Mouse (Mus musculus) G1E-ER4 (cell line): Measurements from ENCODE around the gene Lsm11. TPM values are rescaled to one million over a fixed set of nuclear protein-coding genes. Genes with fewer than 3 reads are reported as not detected.

Source experiments
- GATA1 ChIP-seq: IDR thresholded peaks from one replicate; pipeline ENCODE4 v1.8.0; 2012; ENCODE audit warnings: low read length, inconsistent platforms
- polyA plus RNA-seq: library from polyadenylated mRNA; stranded (reverse); fragments of >175 nt; gene quantifications from 2 replicates; pipeline ENCODE4 v1.2.3, GENCODE M21; 2012

Gene Lsm11
- polyA plus RNA-seq, result 39.2 and 45.9 TPM in 2 replicates

DNA sequence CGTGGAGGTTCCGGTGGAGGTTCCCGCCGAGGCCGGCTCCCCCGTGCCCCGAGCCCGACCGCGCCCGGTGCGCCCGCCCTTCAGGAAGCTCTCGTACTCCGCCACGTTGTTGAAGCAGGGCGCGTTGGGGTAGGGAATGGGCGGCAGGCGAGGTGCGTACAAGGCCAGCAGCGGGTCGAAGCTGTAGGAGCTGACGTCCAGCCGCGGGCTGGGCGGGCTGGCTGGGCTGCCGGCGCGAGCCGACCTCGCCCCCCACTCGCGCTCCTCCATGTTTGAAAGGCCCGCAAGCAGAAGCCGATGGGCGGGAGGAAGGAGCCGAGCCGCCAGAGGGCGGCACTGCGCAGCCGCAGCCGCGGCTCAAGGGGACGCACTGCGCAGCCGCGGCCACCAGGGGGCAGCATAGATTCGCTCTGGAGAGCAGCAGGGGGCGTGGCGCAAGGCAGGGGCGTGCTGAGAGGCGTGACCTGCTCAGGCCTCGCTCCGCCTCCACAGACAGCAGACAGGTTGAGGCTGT, at the start of gene Lsm11:
TSS of gene Lsm11 (minus strand) at position 293 of the 514 bp plus-strand sequence.
- TF ChIP-seq GATA1, result no peak

GRCm38 (mm10) chr11:45992087-45992486, 47.4 kb upstream of the Lsm11 start:
- no peak for TF ChIP-seq GATA1

DNA sequence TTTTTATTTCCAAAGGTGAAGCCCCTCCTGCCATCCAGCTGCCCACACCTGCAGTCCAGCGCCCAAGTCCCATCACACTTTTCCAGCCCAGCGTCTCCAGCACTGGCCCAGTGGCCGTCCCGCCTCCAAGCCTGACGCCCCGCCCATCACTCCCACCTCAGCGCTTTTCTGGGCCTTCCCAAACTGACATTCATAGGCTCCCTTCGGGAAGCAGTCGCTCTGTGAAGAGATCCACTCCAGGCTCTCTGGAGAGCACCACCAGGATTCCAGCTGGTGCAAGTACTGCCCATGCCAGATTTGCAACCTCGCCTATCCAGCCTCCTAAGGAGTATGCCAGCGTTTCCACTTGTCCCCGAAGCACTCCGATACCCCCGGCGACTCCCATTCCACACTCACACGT, 46.9 kb upstream of the Lsm11 start:
- no peak for TF ChIP-seq GATA1

DNA sequence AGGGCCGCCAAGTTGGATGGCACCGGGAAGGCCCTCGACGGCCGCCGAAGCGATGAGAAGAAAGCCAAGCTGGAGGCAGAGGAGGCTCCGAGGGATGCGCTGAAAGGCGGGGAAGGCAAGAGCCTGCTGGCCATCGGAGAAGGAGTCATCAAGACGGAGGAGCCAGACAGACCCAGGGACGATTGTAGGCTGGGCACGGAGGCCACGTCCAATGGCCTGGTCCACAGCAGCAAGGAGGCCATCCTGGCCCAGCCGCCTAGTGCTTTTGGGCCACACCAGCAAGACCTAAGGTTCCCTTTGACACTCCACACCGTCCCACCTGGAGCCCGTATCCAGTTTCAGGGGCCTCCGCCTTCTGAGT, 36.1 kb upstream of the Lsm11 start:
- no peak for TF ChIP-seq GATA1

GRCm38 (mm10) chr11:45979946-45980892, 35.5 kb upstream of the Lsm11 start, which contains the start of gene Sox30:
Gene Sox30, plus strand, starts transcription at chr11:45980310.
- TF ChIP-seq GATA1, result no peak

DNA sequence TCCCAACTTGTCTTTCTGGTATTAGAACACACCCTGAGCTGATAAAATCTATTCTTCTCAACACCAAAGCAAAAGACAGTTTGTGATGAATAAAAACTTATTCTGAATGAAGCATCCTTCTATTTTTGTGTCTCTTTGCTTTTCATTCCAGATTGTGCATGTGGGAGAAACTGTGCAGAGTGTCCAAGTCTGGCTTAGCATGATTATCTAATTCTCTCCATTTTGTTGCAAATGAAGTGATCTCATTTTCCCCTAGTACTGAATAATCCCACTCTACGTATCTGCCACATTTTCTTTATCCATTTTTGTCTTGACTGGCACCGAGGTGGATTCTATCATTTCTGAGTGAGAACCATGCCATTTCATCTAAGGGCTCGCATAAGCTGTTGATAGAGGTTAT, 31.3 kb upstream of the Lsm11 start:
- TF ChIP-seq GATA1, result no peak

DNA sequence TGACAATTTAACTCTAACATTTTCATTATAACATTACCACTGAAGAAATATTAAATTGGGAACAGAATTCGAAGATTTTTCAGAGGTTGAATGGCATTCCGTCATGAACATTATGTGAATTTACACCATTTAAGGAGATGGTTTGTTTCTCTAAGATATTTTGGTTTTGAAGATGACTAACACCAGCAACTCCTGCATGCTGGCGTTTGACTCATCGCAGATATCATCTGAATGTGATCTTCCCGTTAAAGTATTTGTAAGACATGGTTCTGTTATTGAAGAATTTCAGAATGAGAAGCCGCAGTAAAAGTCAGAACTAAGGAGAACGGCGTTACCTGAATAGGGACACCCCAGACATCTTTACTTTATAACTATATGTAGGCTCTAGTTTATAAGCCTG, 29.7 kb upstream of the Lsm11 start:
- no peak for TF ChIP-seq GATA1

GRCm38 (mm10) chr11:45973635-45974034, 28.9 kb upstream of the Lsm11 start:
- TF ChIP-seq GATA1, result no peak

DNA sequence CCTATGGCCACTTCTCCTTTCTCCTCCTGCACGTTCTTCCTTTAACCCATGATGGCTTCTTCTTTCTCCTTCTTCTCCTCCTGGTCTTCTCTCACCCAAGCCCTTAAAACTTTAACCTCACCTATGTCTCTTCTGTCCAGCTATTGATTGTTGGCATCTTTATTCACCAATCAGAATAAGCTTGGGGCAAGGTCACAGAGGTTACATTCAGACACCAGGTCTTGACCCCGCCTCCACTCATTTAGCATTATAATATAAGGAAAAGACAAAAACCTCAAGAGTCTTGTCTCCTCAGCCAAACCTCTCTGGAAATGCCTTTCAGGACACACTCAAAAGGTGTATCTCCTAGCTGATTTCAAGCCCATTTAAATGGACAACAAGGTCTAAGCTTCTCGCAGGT, 23.7 kb upstream of the Lsm11 start:
- no peak for TF ChIP-seq GATA1

DNA sequence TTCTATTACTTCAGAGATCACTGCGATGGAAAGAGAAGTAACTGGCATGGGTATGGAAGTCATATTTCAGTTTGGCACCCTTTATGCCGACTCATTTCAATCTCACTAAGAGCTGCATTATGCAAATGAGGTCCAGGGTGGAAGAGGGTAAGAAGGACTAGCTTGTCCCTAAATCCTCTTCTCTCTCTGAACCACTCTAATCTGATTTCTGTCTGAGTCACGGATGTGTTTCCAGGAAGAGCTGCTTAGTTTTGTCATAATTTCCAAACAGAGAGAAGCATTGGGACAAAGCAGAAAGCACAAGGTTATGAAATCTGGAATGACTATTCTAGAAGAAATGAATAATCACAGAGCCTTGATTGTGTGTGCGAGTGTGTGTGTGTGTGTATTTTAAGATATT, 22.2 kb upstream of the Lsm11 start:
- TF ChIP-seq GATA1, result no peak

- TF ChIP-seq GATA1, result no peak
Observed at GRCm38 (mm10) chr11:45960003-45960402, 15.3 kb upstream of the Lsm11 start.

DNA sequence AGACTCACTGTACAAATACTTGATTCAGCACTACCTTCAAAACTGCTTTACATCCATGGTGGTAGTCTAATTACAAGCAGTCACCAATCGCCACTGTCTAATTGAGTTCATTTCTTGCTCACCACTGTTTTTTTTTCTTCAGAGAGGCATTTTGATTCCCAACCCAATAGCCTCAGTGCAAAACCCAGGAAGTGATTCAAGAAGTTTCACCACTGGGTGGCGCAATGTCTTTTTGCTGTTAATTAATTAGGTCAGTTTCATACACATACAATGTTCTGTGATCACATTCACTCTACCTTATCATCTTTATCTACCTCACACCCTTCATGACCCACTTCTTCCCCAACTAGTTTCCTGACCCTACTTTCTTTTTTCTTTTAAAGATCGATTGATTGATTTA, 14.9 kb upstream of the Lsm11 start:
- no peak for TF ChIP-seq GATA1

GRCm38 (mm10) chr11:45955127-45955627, 10.4 kb upstream of the Lsm11 start, which contains the start of gene Thg1l:
Gene Thg1l, minus strand, starts transcription at chr11:45955494.
- no peak for TF ChIP-seq GATA1

- TF ChIP-seq GATA1, result no peak
Observed at GRCm38 (mm10) chr11:45947491-45947890, 2.8 kb upstream of the Lsm11 start.

GRCm38 (mm10) chr11:45946796-45947195, 2.1 kb upstream of the Lsm11 start:
- TF ChIP-seq GATA1, result no peak

- no peak for TF ChIP-seq GATA1
Observed at GRCm38 (mm10) chr11:45943891-45944642, 668 bp downstream of the Lsm11 start.

GRCm38 (mm10) chr11:45943108-45943705, 1.5 kb downstream of the Lsm11 start:
- no peak for TF ChIP-seq GATA1
